Comparison of ENCODE assay signal across 8 mouse cellular contexts in genomic region chr19:10258279-10259011, GRCm38 (mm10). TPM values are rescaled to one million over a fixed set of nuclear protein-coding genes. Genes with fewer than 3 reads are reported as not detected.
DNase-seq lines count a peak whose midpoint lies in the region; ATAC-seq and TF ChIP-seq lines count a peak whose summit lies in the region.

No protein-coding gene starts in this region.

- WGBS in heart, postnatal 0 days, result 19% methylated on average over 6 of the region's 6 CpGs
- WGBS in liver, postnatal 0 days (ENCODE audit: insufficient replicate concordance), result 17% methylated on average over 6 of the region's 6 CpGs
- 21% methylated on average over 6 of the region's 6 CpGs for WGBS in neural tube, embryonic 15.5 days

- H3K9ac ChIP-seq in heart, postnatal 0 days (replicated peaks; ENCODE audit: low read depth, low read length), result no peak overlapping the region
- H3K9ac ChIP-seq in liver, postnatal 0 days (replicated peaks), result no peak overlapping the region
- no peak overlapping the region for H3K9ac ChIP-seq in neural tube, embryonic 15.5 days (replicated peaks)

- H3K36me3 ChIP-seq in E14TG2a.4 (ENCODE audit: insufficient read depth, low read length), result no peaks in the 10 kb centered on the region
- H3K36me3 ChIP-seq in heart, postnatal 0 days (replicated peaks; ENCODE audit: control insufficient read depth, insufficient read depth, low read length), result no peaks in the 10 kb centered on the region
- no peaks in the 10 kb centered on the region for H3K36me3 ChIP-seq in liver, postnatal 0 days (replicated peaks; ENCODE audit: insufficient read depth, low read length)
- peaks cover 61% of the 10 kb centered on the region for H3K36me3 ChIP-seq in neural tube, embryonic 15.5 days

- H3K4me3 ChIP-seq in E14TG2a.4 (replicated peaks; ENCODE audit: low read length), result no peak overlapping the region; the same call in 1 of the 2 replicates
- no peak overlapping the region for H3K4me3 ChIP-seq in heart, postnatal 0 days (ENCODE audit: low read depth, low read length)
- no peak overlapping the region for H3K4me3 ChIP-seq in liver, postnatal 0 days (ENCODE audit: low read depth, low read length)
- no peak overlapping the region for H3K4me3 ChIP-seq in neural tube, embryonic 15.5 days (replicated peaks)

- TF ChIP-seq EP300 in heart, postnatal 0 days (IDR thresholded peaks at IDR 0.05; ENCODE audit: low read depth), result no peak
- TF ChIP-seq EP300 in liver, postnatal 0 days (IDR thresholded peaks at IDR 0.05; ENCODE audit: low read depth), result no peak

- no peaks in the 10 kb centered on the region for H3K9me3 ChIP-seq in E14TG2a.4 (ENCODE audit: low read length)
- H3K9me3 ChIP-seq in heart, postnatal 0 days (replicated peaks; ENCODE audit: control insufficient read depth, low read length), result no peaks in the 10 kb centered on the region
- H3K9me3 ChIP-seq in liver, postnatal 0 days (ENCODE audit: low read length), result no peaks in the 10 kb centered on the region
- H3K9me3 ChIP-seq in neural tube, embryonic 15.5 days (replicated peaks), result no peaks in the 10 kb centered on the region

- TF ChIP-seq CTCF in E14TG2a.4 (conservative IDR thresholded peaks at IDR 0.05; ENCODE audit: low read length), result peak; percentile 86
- TF ChIP-seq CTCF in heart, postnatal 0 days (IDR thresholded peaks at IDR 0.05; ENCODE audit: low read depth), result peak; percentile 87
- peak; percentile 93 for TF ChIP-seq CTCF in liver, postnatal 0 days (IDR thresholded peaks at IDR 0.05; ENCODE audit: low read depth)

- peak; percentile 57; the same call in 1 of the 2 replicates for ATAC-seq in erythroid progenitor cell, adult 5-6 weeks (replicated peaks; ENCODE audit: low FRiP score, poor library complexity, severe bottlenecking)
- ATAC-seq in heart, postnatal 0 days (ENCODE audit: insufficient read depth, low read depth), result peak; percentile 75
- ATAC-seq in liver, postnatal 0 days, result peak; percentile 60
- ATAC-seq in neural tube, embryonic 15.5 days (ENCODE audit: low FRiP score), result peak; percentile 58

- H3K27ac ChIP-seq in heart, postnatal 0 days (ENCODE audit: low read depth), result no peak overlapping the region
- no peak overlapping the region for H3K27ac ChIP-seq in liver, postnatal 0 days (ENCODE audit: low read depth)
- H3K27ac ChIP-seq in neural tube, embryonic 15.5 days (replicated peaks), result no peak overlapping the region

- peaks cover 36% of the 10 kb centered on the region for H3K27me3 ChIP-seq in E14TG2a.4 (ENCODE audit: insufficient read depth, low read length)
- peaks cover 12% of the 10 kb centered on the region for H3K27me3 ChIP-seq in heart, postnatal 0 days (ENCODE audit: control insufficient read depth, insufficient read depth, low read length)
- H3K27me3 ChIP-seq in liver, postnatal 0 days (ENCODE audit: insufficient read depth, low read length), result no peaks in the 10 kb centered on the region
- no peaks in the 10 kb centered on the region for H3K27me3 ChIP-seq in neural tube, embryonic 15.5 days (replicated peaks)

- H3K4me2 ChIP-seq in heart, postnatal 0 days (ENCODE audit: low read depth, low read length), result no peak overlapping the region
- H3K4me2 ChIP-seq in liver, postnatal 0 days (ENCODE audit: low read depth, low read length), result no peak overlapping the region
- H3K4me2 ChIP-seq in neural tube, embryonic 15.5 days, result no peak overlapping the region

- DNase-seq in brain, embryonic 18.5 days (ENCODE audit: low read depth, low spot score), result peak; percentile 28
- DNase-seq in heart, postnatal 0 days (ENCODE audit: low spot score), result peak; percentile 79
- peak; percentile 68 to 91 for DNase-seq in kidney, postnatal 36 days
- peak; percentile 83 for DNase-seq in liver, postnatal 0 days
- DNase-seq in testis, postnatal 10 days (ENCODE audit: low spot score), result peak; percentile 92

- H3K4me1 ChIP-seq in E14TG2a.4 (replicated peaks; ENCODE audit: low read depth, low read length), result peaks cover 30% of the 10 kb centered on the region
- H3K4me1 ChIP-seq in heart, postnatal 0 days (ENCODE audit: control insufficient read depth, insufficient read depth), result no peaks in the 10 kb centered on the region
- H3K4me1 ChIP-seq in liver, postnatal 0 days (ENCODE audit: insufficient read depth), result no peaks in the 10 kb centered on the region
- no peaks in the 10 kb centered on the region for H3K4me1 ChIP-seq in neural tube, embryonic 15.5 days

RNA-seq across cellular contexts. Expression of gene Myrf, which starts 17.9 kb away (rescaled TPM):
- total RNA-seq in erythroid progenitor cell, adult 5-6 weeks (2015; ENCODE audit: low replicate concordance), result not detected in 2 replicates
- total RNA-seq in erythroid progenitor cell, adult 5-6 weeks (2017; ENCODE audit: low replicate concordance), result not detected in 2 replicates
- 4.9 and 5.3 TPM in 2 replicates for total RNA-seq in heart, postnatal 0 days (2014; rRNA removed; ENCODE audit: low replicate concordance)
- 1.3 and 1.6 TPM in 2 replicates for polyA plus RNA-seq in heart, postnatal 0 days (2015; fragmentation: Nextera tagmentation; extraction: Ambion mirVana)
- polyA plus RNA-seq in liver, postnatal 0 days (2015; fragmentation: Nextera tagmentation; extraction: Ambion mirVana), result 2.1 and 2.5 TPM in 2 replicates
- polyA plus RNA-seq in neural tube, embryonic 15.5 days (2015; fragmentation: Nextera tagmentation; extraction: Ambion mirVana), result 0.79 and 1.7 TPM in 2 replicates

RNA-seq across cellular contexts. Expression of gene Dagla, which starts 46.2 kb away (rescaled TPM):
- total RNA-seq in erythroid progenitor cell, adult 5-6 weeks (2015; ENCODE audit: low replicate concordance), result not detected in 2 replicates
- total RNA-seq in erythroid progenitor cell, adult 5-6 weeks (2017; ENCODE audit: low replicate concordance), result not detected in 2 replicates
- total RNA-seq in heart, postnatal 0 days (2014; rRNA removed; ENCODE audit: low replicate concordance), result 0.92 and 1.4 TPM in 2 replicates
- polyA plus RNA-seq in heart, postnatal 0 days (2015; fragmentation: Nextera tagmentation; extraction: Ambion mirVana), result 0.52 and 0.60 TPM in 2 replicates
- polyA plus RNA-seq in liver, postnatal 0 days (2015; fragmentation: Nextera tagmentation; extraction: Ambion mirVana), result 0.21 and 0.28 TPM in 2 replicates
- polyA plus RNA-seq in neural tube, embryonic 15.5 days (2015; fragmentation: Nextera tagmentation; extraction: Ambion mirVana), result 11.2 and 12.2 TPM in 2 replicates

RNA-seq across cellular contexts. Expression of gene Fen1, which starts 54.5 kb away (rescaled TPM):
- total RNA-seq in erythroid progenitor cell, adult 5-6 weeks (2015; ENCODE audit: low replicate concordance), result 84.0 and 108 TPM in 2 replicates
- total RNA-seq in erythroid progenitor cell, adult 5-6 weeks (2017; ENCODE audit: low replicate concordance), result 100 and 189 TPM in 2 replicates
- total RNA-seq in heart, postnatal 0 days (2014; rRNA removed; ENCODE audit: low replicate concordance), result 32.9 and 34.9 TPM in 2 replicates
- polyA plus RNA-seq in heart, postnatal 0 days (2015; fragmentation: Nextera tagmentation; extraction: Ambion mirVana), result 19.1 and 20.2 TPM in 2 replicates
- 59.4 and 67.0 TPM in 2 replicates for polyA plus RNA-seq in liver, postnatal 0 days (2015; fragmentation: Nextera tagmentation; extraction: Ambion mirVana)
- polyA plus RNA-seq in neural tube, embryonic 15.5 days (2015; fragmentation: Nextera tagmentation; extraction: Ambion mirVana), result 22.8 and 42.1 TPM in 2 replicates

RNA-seq across cellular contexts. Expression of gene Tmem258, which starts 54.6 kb away (rescaled TPM):
- 117 and 140 TPM in 2 replicates for total RNA-seq in erythroid progenitor cell, adult 5-6 weeks (2015; ENCODE audit: low replicate concordance)
- 52.0 and 82.2 TPM in 2 replicates for total RNA-seq in erythroid progenitor cell, adult 5-6 weeks (2017; ENCODE audit: low replicate concordance)
- total RNA-seq in heart, postnatal 0 days (2014; rRNA removed; ENCODE audit: low replicate concordance), result 188 and 194 TPM in 2 replicates
- polyA plus RNA-seq in heart, postnatal 0 days (2015; fragmentation: Nextera tagmentation; extraction: Ambion mirVana), result 367 and 368 TPM in 2 replicates
- 183 and 195 TPM in 2 replicates for polyA plus RNA-seq in liver, postnatal 0 days (2015; fragmentation: Nextera tagmentation; extraction: Ambion mirVana)
- polyA plus RNA-seq in neural tube, embryonic 15.5 days (2015; fragmentation: Nextera tagmentation; extraction: Ambion mirVana), result 353 and 355 TPM in 2 replicates

Comparison
In these comparisons a context has a peak if more than half of its experiments do, and no peak if none do; other contexts are left out.
1. DNase-seq: peak in every context shown above with its lines; median percentile 92 in testis, postnatal 10 days; 83 in liver, postnatal 0 days; 80 in kidney, postnatal 36 days; 79 in heart, postnatal 0 days; 28 in brain, embryonic 18.5 days.